Mouse (Mus musculus): Measurements from ENCODE around the gene Pbx3. TPM values are rescaled to one million over a fixed set of nuclear protein-coding genes. Genes with fewer than 3 reads are reported as not detected.
A peak's percentile ranks its signal among the peaks of the same experiment; 100 is the strongest.

Gene Pbx3
- polyA plus RNA-seq, 1 experiment, result 3.5 TPM

DNA sequence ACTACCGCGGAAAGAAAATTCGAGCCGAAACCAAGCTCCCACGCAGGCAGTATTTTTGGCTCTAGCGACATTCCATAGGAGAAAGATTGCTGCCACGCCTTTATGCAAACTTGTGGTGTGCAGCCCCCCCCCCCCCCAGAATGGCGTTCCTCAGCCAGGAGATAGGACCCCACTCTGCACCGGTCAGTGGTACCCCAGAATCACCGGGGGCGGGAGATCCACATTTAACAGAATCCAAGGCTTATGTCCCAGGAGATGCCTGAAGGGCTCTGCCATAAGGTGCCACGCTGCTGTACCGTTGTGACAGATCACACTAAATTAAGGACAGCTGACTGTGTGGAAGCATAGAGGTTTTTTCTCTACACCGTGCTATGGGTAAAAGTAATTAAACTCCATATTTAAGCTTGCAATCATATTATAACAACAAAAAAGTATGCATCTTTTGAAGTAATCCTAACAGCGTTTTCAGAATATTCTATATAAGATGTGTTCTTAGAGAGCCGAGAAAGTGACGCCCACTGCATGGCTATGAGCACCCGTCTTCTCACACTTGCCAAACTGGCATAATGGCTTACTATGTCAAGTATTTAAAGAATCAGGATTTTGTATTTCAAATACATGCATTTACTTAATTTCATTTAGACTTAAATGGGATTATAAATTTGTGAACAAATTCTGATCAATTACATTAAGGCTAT lies 122.8 kb downstream of the Pbx3 start:
- 12% methylated on average over 18 of the region's 18 CpGs for WGBS

GRCm38 (mm10) chr2:34249141-34249960 lies 123.6 kb downstream of the Pbx3 start:
- no peak for TF ChIP-seq CTCF (IDR thresholded peaks at IDR 0.05; ENCODE audit: extremely low read depth, insufficient read length, insufficient replicate concordance, low read depth, low read length)
- no peak for TF ChIP-seq POLR2A (IDR thresholded peaks at IDR 0.05; ENCODE audit: low read depth, low read length)
- Histone ChIP-seq H3K27ac (ENCODE audit: insufficient read depth, low read depth, low read length) (no peak overlapping the region), H3K27me3 (ENCODE audit: control insufficient read depth, insufficient read depth, low read length) (no peaks in the 10 kb centered on the region), H3K4me3 (ENCODE audit: low read depth, low read length) (peak overlapping the region; percentile 53), H3K36me3 (ENCODE audit: control insufficient read depth, insufficient read depth, low read length) (no peaks in the 10 kb centered on the region), H3K4me1 (ENCODE audit: control insufficient read depth, insufficient read depth, insufficient read length, low read length) (no peaks in the 10 kb centered on the region)
- WGBS, result 1% methylated on average over 15 of the region's 15 CpGs

More for the DNA sequence above, 122.8 kb downstream of the Pbx3 start:
- Histone ChIP-seq H3K4me3 (ENCODE audit: low read depth, low read length) (peak overlapping the region; percentile 53), H3K36me3 (ENCODE audit: control insufficient read depth, insufficient read depth, low read length) (no peaks in the 10 kb centered on the region), H3K27me3 (ENCODE audit: control insufficient read depth, insufficient read depth, low read length) (no peaks in the 10 kb centered on the region), H3K27ac (ENCODE audit: insufficient read depth, low read depth, low read length) (no peak overlapping the region), H3K4me1 (ENCODE audit: control insufficient read depth, insufficient read depth, insufficient read length, low read length) (no peaks in the 10 kb centered on the region)
- TF ChIP-seq POLR2A (IDR thresholded peaks at IDR 0.05; ENCODE audit: low read depth, low read length), result no peak
- TF ChIP-seq CTCF (IDR thresholded peaks at IDR 0.05; ENCODE audit: extremely low read depth, insufficient read length, insufficient replicate concordance, low read depth, low read length), result no peak

DNA sequence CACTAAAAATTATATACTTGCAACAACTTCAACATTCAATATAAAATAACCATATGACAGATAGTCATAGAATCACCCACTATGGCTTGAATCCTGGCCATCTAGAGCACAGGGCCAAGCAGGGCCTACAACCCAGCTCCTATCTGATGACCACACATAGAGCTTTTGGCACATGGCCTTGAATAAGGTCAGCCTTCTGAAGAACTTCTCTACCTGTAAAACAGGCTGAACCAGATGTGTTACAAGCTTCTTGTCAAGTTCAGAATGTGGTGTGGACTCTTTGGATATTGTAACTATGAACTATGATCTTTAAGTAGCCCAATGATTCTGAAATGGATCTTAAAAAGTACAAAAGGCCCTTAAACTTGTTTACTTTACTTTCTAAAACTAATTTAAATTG lies 132.1 kb downstream of the Pbx3 start:
- Histone ChIP-seq H3K27me3 (ENCODE audit: control insufficient read depth, insufficient read depth, low read length) (no peaks in the 10 kb centered on the region), H3K4me1 (ENCODE audit: control insufficient read depth, insufficient read depth, insufficient read length, low read length) (no peaks in the 10 kb centered on the region), H3K36me3 (ENCODE audit: control insufficient read depth, insufficient read depth, low read length) (no peaks in the 10 kb centered on the region), H3K27ac (ENCODE audit: insufficient read depth, low read depth, low read length) (no peak overlapping the region), H3K4me3 (ENCODE audit: low read depth, low read length) (no peak overlapping the region)
- TF ChIP-seq POLR2A (IDR thresholded peaks at IDR 0.05; ENCODE audit: low read depth, low read length) (no peak), CTCF (IDR thresholded peaks at IDR 0.05; ENCODE audit: extremely low read depth, insufficient read length, insufficient replicate concordance, low read depth, low read length) (no peak)

DNA sequence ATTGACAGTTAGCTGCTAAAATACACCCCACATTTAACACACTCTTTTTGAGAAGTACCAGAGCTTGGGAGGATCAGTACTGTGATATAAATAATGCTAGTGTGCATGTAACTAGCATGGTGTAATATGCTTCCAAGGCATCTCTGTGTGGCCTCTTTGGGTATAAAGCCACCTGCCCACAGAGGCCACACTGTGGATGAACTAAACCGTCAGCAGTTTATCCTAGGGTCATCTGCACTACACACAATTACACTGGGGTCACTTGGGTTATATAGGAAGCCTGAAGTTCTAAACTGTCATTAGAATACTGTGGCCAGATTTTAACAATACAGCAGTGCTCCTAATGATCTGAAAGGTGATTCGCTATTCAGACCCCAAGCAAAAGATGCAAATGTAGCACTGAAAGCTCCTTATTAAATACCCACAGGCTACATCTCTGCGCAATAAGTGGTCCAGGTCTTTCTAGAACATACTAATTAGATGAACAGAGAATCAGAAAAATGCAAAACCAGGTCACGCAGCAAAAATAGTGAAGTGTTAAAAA lies 133.6 kb downstream of the Pbx3 start:
- WGBS, result 81% methylated on average over 4 of the region's 4 CpGs
- Histone ChIP-seq H3K27me3 (ENCODE audit: control insufficient read depth, insufficient read depth, low read length) (no peaks in the 10 kb centered on the region), H3K4me1 (ENCODE audit: control insufficient read depth, insufficient read depth, insufficient read length, low read length) (no peaks in the 10 kb centered on the region), H3K4me3 (ENCODE audit: low read depth, low read length) (no peak overlapping the region), H3K36me3 (ENCODE audit: control insufficient read depth, insufficient read depth, low read length) (no peaks in the 10 kb centered on the region), H3K27ac (ENCODE audit: insufficient read depth, low read depth, low read length) (no peak overlapping the region)
- no peak for TF ChIP-seq CTCF (IDR thresholded peaks at IDR 0.05; ENCODE audit: extremely low read depth, insufficient read length, insufficient replicate concordance, low read depth, low read length)
- no peak for TF ChIP-seq POLR2A (IDR thresholded peaks at IDR 0.05; ENCODE audit: low read depth, low read length)

DNA sequence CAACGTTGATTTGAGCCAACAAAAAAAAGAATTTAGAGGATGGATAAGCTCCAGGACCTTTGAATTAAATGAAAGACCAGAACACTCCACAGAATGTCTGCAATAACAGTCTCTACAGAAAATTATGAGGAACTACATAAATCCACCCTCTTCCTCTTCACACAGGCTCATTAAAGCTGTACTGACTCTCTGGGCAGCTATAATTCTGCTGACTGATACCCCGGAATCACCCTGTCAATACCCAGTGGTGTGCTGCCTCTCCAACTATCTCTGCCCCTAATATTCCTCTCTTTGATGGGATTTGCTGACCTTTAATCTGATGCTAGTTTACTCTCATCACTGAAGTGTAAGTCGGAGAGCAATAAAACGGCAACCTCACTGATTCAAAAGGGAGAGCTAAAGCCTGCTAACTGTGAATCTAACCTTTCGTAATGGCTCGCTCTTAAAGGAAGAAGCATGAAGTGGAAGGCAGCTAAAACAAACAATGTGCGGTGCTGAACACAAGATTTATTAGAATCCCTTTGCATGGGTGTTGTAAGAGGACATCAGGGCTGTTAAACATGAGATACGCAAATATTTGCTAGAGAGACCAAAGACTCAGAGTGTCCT lies 137.4 kb downstream of the Pbx3 start:
- 25% methylated on average over 8 of the region's 8 CpGs for WGBS
- no peaks in the 10 kb centered on the region for H3K27me3 ChIP-seq (ENCODE audit: control insufficient read depth, insufficient read depth, low read length)
- no peaks in the 10 kb centered on the region for H3K4me1 ChIP-seq (ENCODE audit: control insufficient read depth, insufficient read depth, insufficient read length, low read length)
- no peak for TF ChIP-seq POLR2A (IDR thresholded peaks at IDR 0.05; ENCODE audit: low read depth, low read length)
- TF ChIP-seq CTCF (IDR thresholded peaks at IDR 0.05; ENCODE audit: extremely low read depth, insufficient read length, insufficient replicate concordance, low read depth, low read length), result no peak
- no peak overlapping the region for H3K27ac ChIP-seq (ENCODE audit: insufficient read depth, low read depth, low read length)
- no peak overlapping the region for H3K4me3 ChIP-seq (ENCODE audit: low read depth, low read length)
- H3K36me3 ChIP-seq (ENCODE audit: control insufficient read depth, insufficient read depth, low read length), result no peaks in the 10 kb centered on the region

GRCm38 (mm10) chr2:34234274-34234673 lies 138.7 kb downstream of the Pbx3 start:
- Histone ChIP-seq H3K36me3 (ENCODE audit: control insufficient read depth, insufficient read depth, low read length) (no peaks in the 10 kb centered on the region), H3K4me3 (ENCODE audit: low read depth, low read length) (no peak overlapping the region), H3K4me1 (ENCODE audit: control insufficient read depth, insufficient read depth, insufficient read length, low read length) (no peaks in the 10 kb centered on the region), H3K27me3 (ENCODE audit: control insufficient read depth, insufficient read depth, low read length) (no peaks in the 10 kb centered on the region), H3K27ac (ENCODE audit: insufficient read depth, low read depth, low read length) (no peak overlapping the region)
- TF ChIP-seq CTCF (IDR thresholded peaks at IDR 0.05; ENCODE audit: extremely low read depth, insufficient read length, insufficient replicate concordance, low read depth, low read length) (no peak), POLR2A (IDR thresholded peaks at IDR 0.05; ENCODE audit: low read depth, low read length) (no peak)
- 63% methylated on average over 1 of the region's 1 CpGs for WGBS

- no peaks in the 10 kb centered on the region for H3K36me3 ChIP-seq (ENCODE audit: control insufficient read depth, insufficient read depth, low read length)
- no peak overlapping the region for H3K27ac ChIP-seq (ENCODE audit: insufficient read depth, low read depth, low read length)
- TF ChIP-seq POLR2A (IDR thresholded peaks at IDR 0.05; ENCODE audit: low read depth, low read length) (no peak), CTCF (IDR thresholded peaks at IDR 0.05; ENCODE audit: extremely low read depth, insufficient read length, insufficient replicate concordance, low read depth, low read length) (no peak)
- H3K27me3 ChIP-seq (ENCODE audit: control insufficient read depth, insufficient read depth, low read length), result no peaks in the 10 kb centered on the region
- no peak overlapping the region for H3K4me3 ChIP-seq (ENCODE audit: low read depth, low read length)
- 92% methylated on average over 5 of the region's 5 CpGs for WGBS
- no peaks in the 10 kb centered on the region for H3K4me1 ChIP-seq (ENCODE audit: control insufficient read depth, insufficient read depth, insufficient read length, low read length)
Observed at GRCm38 (mm10) chr2:34233271-34233670, 139.7 kb downstream of the Pbx3 start.

Measured in small intestine, adult 2 months (tissue).